Mouse (Mus musculus): Measurements from ENCODE around the gene Zscan20.

Gene Zscan20

GRCm38 (mm10) chr4:128609925-128610402, at the start of gene Zscan20:
Gene Zscan20 (minus strand): TSS chr4:128610098.
- peak; percentile 99 for DNase-seq

DNA sequence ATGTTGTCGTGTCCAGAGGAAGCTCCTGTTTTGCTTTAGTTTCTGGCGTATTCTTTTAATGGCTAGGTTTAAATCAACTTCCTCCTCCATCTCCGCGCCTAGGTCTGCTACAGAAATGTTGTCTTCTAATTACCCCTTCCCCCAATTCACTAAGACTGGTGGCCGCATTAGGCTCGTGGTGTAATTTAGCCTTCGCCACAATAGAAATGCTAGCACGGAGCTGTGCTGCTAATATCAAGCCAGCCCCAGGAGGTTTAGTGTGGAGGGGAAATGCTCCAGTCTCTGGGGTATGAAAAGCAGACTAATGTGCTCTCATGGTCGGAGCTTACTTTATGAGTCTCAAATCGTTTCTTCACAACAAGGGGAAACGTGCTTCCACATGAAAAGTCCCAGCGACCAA, 45.5 kb upstream of the Zscan20 start:
- no peak for DNase-seq

DNA sequence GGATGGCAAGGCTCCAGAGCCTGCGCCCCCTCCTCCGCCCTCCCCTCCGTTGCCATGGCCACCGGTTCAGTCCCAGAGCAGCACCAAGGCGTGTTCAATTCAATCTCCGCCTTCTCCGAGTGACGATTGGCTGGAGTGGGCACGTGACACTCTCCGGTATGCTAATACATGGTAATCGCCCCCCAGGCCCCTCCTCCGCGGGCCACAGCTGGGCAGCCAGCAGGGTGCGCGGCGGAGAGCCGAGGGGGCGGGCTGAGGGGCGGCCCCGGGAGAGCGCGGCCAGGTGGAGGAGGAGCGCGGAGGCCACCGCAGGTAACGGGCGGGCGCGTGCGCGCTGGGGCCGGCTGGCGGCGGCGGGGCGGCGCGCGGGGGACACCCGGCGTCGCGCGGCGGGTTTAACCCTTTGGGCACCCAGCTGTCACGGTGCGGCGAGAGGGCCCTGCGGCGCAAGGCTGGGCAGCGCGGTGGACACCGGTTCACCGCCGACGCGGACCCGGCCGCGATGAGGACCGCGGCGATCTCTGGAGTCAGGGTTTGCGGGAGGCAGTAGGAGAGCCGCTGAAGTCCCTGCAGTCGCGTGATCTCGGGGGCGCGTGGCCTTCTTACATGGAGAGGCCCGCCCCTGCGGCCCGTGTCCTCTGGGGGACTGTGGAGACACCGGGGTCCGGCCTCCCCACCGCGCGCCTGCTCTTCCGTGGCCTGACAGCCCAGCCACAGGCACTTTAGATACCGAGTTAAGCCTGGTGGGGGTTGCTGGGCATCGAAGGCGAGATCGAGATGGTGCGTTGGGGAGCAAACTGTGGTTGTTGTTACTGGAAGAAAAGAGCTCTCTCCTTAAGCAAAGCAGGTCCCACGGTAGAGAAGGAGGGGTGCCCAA, 44.8 kb upstream of the Zscan20 start, which contains the start of gene Phc2:
Phc2 (plus strand) TSS at position 198 of the 877 bp plus-strand sequence.
- peak; percentile 98 for DNase-seq

- peak; percentile 48 for DNase-seq
These were observed 42.8 kb upstream of the Zscan20 start for GRCm38 (mm10) chr4:128652584-128653298.

- peak; percentile 91 for DNase-seq
These were observed 41.6 kb upstream of the Zscan20 start for GRCm38 (mm10) chr4:128651530-128651929.

- peak; percentile 21 for DNase-seq
These were observed 38.8 kb upstream of the Zscan20 start for GRCm38 (mm10) chr4:128648567-128649255.

- DNase-seq: no peak
These were observed 36.9 kb upstream of the Zscan20 start for GRCm38 (mm10) chr4:128646762-128647161.

DNA sequence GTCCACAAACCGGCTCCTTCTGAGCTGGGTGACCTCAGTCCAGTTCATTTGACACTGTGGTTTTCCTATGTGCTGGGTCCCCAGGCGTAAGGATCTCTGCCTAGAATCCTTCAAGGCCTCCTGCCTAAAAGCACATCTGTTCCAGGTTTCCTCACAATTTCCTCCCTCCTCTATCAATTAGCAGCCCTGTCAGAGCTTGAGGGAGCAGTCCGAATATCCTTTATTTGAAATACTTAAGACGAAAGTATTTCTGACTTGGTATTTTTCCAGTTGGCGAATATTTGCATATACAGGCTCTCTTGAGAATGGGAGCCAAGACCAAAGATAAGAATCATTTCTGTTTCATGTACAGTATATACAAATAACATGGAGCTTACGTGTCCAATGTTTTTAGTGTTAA, 36.0 kb upstream of the Zscan20 start:
- no peak for DNase-seq

GRCm38 (mm10) chr4:128641766-128642717, 32.1 kb upstream of the Zscan20 start:
- no peak for DNase-seq

GRCm38 (mm10) chr4:128638265-128638923, 28.5 kb upstream of the Zscan20 start:
- no peak for DNase-seq

- no peak for DNase-seq
These were observed 27.4 kb upstream of the Zscan20 start for GRCm38 (mm10) chr4:128637250-128637649.

DNA sequence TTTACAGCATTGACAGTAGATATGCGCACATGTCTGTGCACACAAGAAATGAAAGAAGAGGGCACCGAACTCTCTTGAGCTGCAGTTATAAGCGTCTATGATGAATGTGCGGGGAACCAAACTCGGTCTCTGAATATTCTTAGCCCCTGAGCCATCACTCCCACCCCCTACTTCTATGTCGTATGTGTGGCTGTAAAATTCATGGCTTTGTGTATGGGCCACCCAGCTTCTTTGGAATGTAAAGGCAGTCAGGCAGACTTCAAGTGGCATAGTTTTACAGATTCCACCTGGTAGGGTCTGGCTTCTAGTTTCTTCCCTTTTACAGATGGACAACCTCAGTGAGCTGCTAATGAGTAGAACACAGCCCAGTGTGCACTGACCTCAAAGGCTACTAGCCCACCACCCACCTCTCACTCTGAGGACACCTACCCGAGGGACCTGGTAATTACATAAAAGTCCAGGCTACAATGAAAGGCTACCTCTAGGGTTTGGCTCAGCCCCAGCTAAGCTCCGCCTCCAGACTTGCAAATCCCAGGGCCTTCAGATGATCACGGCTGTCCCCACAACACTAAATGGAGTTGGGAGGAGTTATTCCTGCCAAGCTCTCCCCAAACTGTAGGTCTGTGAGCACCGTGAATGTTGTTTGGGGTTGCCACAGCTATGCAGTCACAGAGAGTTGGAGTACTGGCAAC, 26.1 kb upstream of the Zscan20 start:
- DNase-seq: no peak

DNA sequence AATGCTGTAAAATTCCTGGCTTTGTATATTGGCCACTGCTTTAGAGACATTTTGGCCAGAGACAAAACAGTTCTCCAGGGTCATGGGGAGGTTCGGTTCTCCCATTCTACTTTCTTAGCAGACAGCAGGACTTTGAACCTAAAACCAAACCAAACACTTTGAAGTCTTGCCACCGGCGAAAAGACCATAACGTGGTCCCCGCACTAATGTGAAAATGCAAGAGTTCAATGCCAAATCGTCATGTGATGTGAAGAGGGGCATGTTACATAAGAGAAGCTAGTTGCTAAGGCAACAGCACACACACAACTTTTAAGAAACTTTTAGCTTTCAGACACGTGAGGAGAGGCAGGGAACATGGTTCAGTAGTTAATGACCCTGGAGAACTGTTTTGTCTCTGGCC, 25.6 kb upstream of the Zscan20 start:
- DNase-seq: no peak

DNA sequence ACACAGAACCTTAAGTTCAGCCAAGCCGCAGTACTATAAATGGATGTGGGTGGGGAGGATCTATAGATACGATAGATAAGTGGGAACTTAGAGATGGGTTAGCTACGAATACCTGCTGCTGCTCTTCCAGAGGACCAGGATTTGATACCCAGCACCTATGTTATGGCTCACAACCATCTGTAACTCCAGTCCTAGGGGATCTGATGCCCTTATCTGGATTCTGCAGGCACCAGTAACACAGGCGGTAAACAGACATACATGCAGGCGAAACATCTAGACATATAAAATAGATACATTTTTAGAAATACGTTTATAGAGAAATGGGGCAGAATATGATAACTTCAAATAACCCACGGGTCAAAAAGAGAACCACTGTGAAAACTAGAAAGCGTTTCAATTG, 11.2 kb upstream of the Zscan20 start:
- DNase-seq: no peak

DNA sequence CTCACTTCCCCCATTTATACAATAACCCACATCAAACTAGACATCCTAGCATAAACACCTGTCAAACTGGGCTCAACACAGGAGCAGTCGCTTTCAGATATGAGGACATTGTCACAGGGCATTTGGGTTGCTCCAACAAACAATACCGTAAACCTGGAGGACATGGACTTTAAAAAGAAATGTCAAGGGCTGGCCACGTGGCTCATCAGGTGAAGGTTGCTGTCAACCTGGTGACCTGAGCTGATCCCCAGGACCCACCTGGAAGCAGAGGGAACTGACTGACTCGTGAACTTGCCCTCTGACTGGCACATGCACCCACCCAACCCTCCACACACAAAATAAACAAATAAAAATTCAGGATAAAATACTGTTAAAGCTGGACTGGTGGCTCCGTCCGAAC, 10.7 kb upstream of the Zscan20 start:
- no peak for DNase-seq

DNA sequence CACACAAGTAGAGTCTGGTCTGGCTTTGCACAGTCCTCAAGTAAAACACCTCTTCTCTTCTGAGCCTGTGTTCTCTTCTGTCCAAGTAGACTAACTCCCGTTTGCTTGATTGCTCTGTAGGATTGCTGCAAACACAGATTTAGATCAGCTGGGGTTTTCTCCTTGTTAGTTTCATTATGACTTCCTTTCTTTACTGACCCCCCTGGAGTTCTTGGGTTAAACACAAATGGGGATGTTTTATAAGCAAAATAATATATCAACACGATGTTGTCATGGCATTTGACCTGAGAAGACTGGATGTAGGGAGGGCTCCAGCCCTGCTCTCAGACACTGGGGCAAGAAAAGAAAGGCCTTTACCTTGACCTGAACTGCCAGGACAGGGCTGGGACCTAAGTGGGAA, 9.1 kb upstream of the Zscan20 start:
- DNase-seq: no peak

GRCm38 (mm10) chr4:128618246-128618911, 8.5 kb upstream of the Zscan20 start, which contains the start of gene Tlr12:
Gene Tlr12 (minus strand): TSS chr4:128618619.
- DNase-seq: no peak

DNA sequence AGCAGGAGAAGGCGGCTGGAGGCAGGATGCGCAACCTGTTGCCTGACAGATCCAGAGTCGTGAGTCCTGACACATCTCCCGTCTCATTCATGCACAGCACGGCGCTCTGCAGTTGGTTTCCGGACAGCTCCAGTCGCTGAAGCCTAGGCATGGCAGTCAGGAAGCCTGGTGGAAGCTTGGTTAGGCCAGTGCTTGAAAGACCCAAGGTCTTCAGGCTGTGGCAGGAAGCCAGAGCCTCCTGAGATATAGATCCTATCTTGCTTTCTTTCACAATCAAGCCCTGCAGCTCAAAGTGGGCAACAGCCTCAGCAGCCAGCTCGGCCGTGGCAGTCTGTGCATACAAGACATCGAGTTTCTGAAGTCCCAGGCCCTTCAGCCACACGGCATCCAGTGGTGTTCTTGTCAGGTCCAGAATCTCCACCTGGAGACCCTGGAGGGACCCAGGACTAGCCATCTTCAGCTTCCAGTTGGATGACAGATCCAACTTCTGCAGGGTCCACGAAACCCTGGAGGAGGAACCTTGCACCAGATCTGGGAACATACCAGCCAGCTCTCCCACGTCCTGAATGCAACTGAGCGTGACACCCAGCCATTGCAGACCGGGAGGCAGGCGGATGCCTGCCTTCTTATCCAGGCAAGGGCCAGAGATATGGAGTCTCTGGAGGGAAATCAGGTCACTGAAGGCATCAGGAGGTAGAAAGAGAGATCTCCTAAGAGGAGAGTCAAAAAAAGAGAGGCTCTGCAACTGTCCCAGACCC, 7.6 kb upstream of the Zscan20 start:
- DNase-seq: no peak

- DNase-seq: no peak
These were observed 5.9 kb upstream of the Zscan20 start for GRCm38 (mm10) chr4:128615761-128616160.

All from cerebellum, adult 9-11 months (tissue).